Mouse (Mus musculus): ENCODE results near the gene Abtb2. TPM values are rescaled to one million over a fixed set of nuclear protein-coding genes. Genes with fewer than 3 reads are reported as not detected.

The Abtb2 gene
- polyA plus RNA-seq, 1 experiment from 2014 or later, result 19.1 TPM

DNA sequence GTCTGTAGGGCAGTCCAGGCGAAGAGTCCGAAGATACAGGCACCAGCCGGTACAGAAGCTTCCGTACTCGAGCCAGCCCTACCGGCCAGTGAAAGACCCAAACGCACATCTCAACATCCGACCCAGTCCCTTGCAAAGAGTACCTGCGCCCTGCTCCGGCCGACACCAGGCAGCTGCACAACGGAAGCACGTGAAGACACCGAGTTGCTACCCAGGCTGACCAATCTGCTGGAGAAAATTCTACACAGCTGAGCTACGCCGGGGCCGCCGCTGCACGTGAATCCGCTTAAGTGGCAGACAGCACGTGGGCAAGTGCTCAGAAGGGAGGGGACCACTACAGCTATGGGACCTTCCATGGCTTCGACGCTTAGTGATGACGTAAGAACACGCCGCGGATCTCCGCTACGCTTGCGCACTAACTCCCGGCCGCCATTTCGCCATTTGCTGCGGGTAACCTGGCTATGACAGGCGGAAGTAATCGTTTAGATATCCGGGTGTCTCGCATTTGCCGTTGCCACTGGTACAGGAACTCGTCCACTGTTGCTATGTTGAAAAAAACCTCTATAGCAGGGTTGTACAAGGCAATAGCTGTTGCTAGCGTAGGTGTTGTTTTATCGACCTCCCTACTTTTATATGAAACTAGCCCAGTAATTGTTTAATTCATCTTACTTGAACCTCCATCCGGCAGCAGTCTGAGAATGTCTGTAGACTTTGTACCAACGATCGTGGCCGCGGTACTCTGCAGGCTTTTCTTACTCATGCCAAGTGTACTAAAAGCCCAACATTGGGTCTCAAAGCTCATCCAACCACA lies 195.0 kb downstream of the Abtb2 start, which contains the start of gene Nat10:
Nat10 (minus strand) TSS at position 365 of the 811 bp plus-strand sequence.
- under 1% methylated on average over 47 of the region's 47 CpGs for WGBS
- peak; percentile 96 for ATAC-seq (ENCODE audit: low FRiP score, low read depth)
- Histone ChIP-seq H3K9me3 (no peaks in the 10 kb centered on the region), H3K4me2 (replicated peaks) (peak within 1 kb of the TSS; percentile 91), H3K36me3 (peaks cover 13% of the 10 kb centered on the region), H3K27me3 (replicated peaks) (no peaks in the 10 kb centered on the region), H3K9ac (peak within 1 kb of the TSS; percentile 70), H3K4me1 (peaks cover 21% of the 10 kb centered on the region), H3K4me3 (peak within 1 kb of the TSS; percentile 70), H3K27ac (peak within 1 kb of the TSS; percentile 26; the same call in 1 of the 2 replicates)

DNA sequence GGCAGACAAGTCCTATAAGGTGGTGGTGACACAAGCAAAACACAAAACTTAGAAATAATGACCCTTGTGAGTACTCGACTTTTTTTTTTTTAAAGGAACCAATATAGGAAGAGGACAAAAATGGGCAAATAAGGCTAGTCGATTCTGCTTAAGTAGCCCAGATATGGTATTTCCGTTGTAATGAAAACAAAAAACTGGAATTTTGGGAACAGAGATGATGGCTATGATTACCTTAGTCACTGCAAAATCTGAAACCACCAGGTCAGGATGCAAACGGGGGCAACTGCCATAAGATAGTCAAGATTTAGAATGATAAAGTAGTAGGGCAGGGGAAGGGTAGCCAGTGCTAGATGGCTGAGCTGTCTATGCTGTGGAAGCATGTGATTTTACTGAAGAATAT lies 195.9 kb downstream of the Abtb2 start:
- Histone ChIP-seq H3K36me3 (peaks cover 21% of the 10 kb centered on the region), H3K4me2 (replicated peaks) (peak overlapping the region; percentile 91), H3K9ac (no peak overlapping the region), H3K27ac (no peak overlapping the region), H3K4me1 (peaks cover 21% of the 10 kb centered on the region), H3K27me3 (replicated peaks) (no peaks in the 10 kb centered on the region), H3K4me3 (0 out of 2 replicates have a peak overlapping the region, but pooled peaks have one; percentile 70), H3K9me3 (no peaks in the 10 kb centered on the region)
- 41% methylated on average over 4 of the region's 4 CpGs for WGBS
- ATAC-seq (ENCODE audit: low FRiP score, low read depth), result no peak

DNA sequence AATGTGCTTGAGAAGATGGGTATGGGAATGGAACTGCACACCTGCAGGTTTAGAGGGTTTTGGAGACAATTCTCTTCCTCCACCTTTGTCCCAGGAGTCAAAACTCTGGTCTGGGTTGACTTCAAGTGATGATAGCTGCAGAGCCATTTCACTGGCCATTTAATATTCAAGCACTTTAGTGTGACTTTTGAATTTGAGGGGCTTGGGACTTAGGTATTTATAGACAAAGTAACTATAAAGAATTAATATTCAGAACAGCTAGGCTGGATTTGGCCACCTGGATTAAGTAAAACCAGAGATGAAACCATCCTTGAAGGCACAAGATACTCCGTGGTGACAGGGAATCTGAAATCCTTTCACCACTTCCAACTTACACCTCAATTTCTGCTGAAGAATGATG lies 196.4 kb downstream of the Abtb2 start:
- Histone ChIP-seq H3K9ac (no peak overlapping the region), H3K27ac (no peak overlapping the region), H3K4me3 (no peak overlapping the region), H3K4me1 (peaks cover 21% of the 10 kb centered on the region), H3K9me3 (no peaks in the 10 kb centered on the region), H3K36me3 (peaks cover 23% of the 10 kb centered on the region), H3K4me2 (replicated peaks) (0 out of 2 replicates have a peak overlapping the region, but pooled peaks have one; percentile 91), H3K27me3 (replicated peaks) (no peaks in the 10 kb centered on the region)
- ATAC-seq (ENCODE audit: low FRiP score, low read depth), result no peak
- WGBS, result 55% methylated on average over 1 of the region's 1 CpGs

Other genes starting within 250 kb of the Abtb2 start
- gene Elf5, start 154.6 kb upstream of the Abtb2 start, polyA plus RNA-seq (2016; fragmentation: Nextera tagmentation; extraction: Ambion mirVana), result not detected in 2 replicates
- 80.8 and 97.1 TPM in 2 replicates for gene Cat, start 81.2 kb upstream of the Abtb2 start, polyA plus RNA-seq (2016; fragmentation: Nextera tagmentation; extraction: Ambion mirVana)
- 21.7 and 23.9 TPM in 2 replicates for gene Nat10, start 195.0 kb downstream of the Abtb2 start, polyA plus RNA-seq (2016; fragmentation: Nextera tagmentation; extraction: Ambion mirVana)
- 512 and 528 TPM in 2 replicates for gene Caprin1, start 231.3 kb downstream of the Abtb2 start, polyA plus RNA-seq (2016; fragmentation: Nextera tagmentation; extraction: Ambion mirVana)